Mouse (Mus musculus) MEL (cell line): ENCODE measurements at regions not wholly inside any gene's neighbourhood (a gene's known extent, or its start where the extent isn't known, plus 50 kb on each side); places are given as distances from the start of the nearest gene placed in this dataset.

Source experiments
- CTCF ChIP-seq, 3 experiments: IDR thresholded peaks in 2 of 3; conservative IDR thresholded peaks in 1 of 3; 2 replicates each; pipeline ENCODE4 v1.5.1; 2011 to 2012; ENCODE audit warnings: low read length in 3 of 3, low read depth in 2 of 3, mild to moderate bottlenecking in 2 of 3, improper control_type of control experiment in 1 of 3, inconsistent platforms in 1 of 3, mixed read lengths in 1 of 3, moderate library complexity in 1 of 3; ENCODE audit not compliant: control insufficient read depth in 1 of 3, insufficient read depth in 1 of 3, poor library complexity in 1 of 3, severe bottlenecking in 1 of 3
- EP300 ChIP-seq, 2 experiments: IDR thresholded peaks; 2 replicates each; pipeline ENCODE4 v1.6.1; 2011; ENCODE audit warnings: improper control_type of control experiment in 2 of 2, low read length in 2 of 2, low read depth in 1 of 2, mild to moderate bottlenecking in 1 of 2
- GATA1 ChIP-seq: IDR thresholded peaks from 2 replicates; pipeline ENCODE4 v1.6.1; 2011; ENCODE audit warnings: low read depth, low read length, improper control_type of control experiment
- MAZ ChIP-seq: IDR thresholded peaks from 2 replicates; pipeline ENCODE4 v1.6.1; 2012; ENCODE audit warnings: low read depth, mild to moderate bottlenecking, inconsistent platforms, low read length, improper control_type of control experiment
- MYB ChIP-seq: IDR thresholded peaks from 2 replicates; pipeline ENCODE4 v1.6.1; 2011; ENCODE audit warnings: mild to moderate bottlenecking, low read depth, low read length, improper control_type of control experiment
- NRF1 ChIP-seq: IDR thresholded peaks from 2 replicates; pipeline ENCODE4 v1.6.1; 2014; ENCODE audit warnings: low read depth, mild to moderate bottlenecking, inconsistent platforms, low read length, improper control_type of control experiment, moderate library complexity; ENCODE audit not compliant: poor library complexity, insufficient read depth, severe bottlenecking
- POLR2A ChIP-seq, 2 experiments: IDR thresholded peaks; 2 replicates each; pipeline ENCODE4 v1.6.1; 2011 to 2012; ENCODE audit warnings: low read length in 2 of 2, mild to moderate bottlenecking in 2 of 2, control low read depth in 1 of 2, improper control_type of control experiment in 1 of 2, low read depth in 1 of 2, moderate library complexity in 1 of 2; ENCODE audit not compliant: control insufficient read depth in 1 of 2, insufficient read depth in 1 of 2, poor library complexity in 1 of 2
- TCF12 ChIP-seq: IDR thresholded peaks from 2 replicates; pipeline ENCODE4 v1.6.1; 2014; ENCODE audit warnings: low read depth, mild to moderate bottlenecking, inconsistent platforms, low read length, improper control_type of control experiment, moderate library complexity

GRCm38 (mm10) chr5:50130202-50130601 is 71.4 kb upstream of the Adgra3 start:
- TF ChIP-seq CTCF (IDR thresholded peaks at IDR 0.05 in 2 of 3, conservative IDR thresholded peaks at IDR 0.05 in 1 of 3; ENCODE audit: control insufficient read depth in 1 of 3, insufficient read depth in 1 of 3, low read depth in 2 of 3, low read length in 3 of 3, poor library complexity in 1 of 3, severe bottlenecking in 1 of 3) (no peak), GATA1 (no peak), EP300 (IDR thresholded peaks at IDR 0.05; ENCODE audit: low read depth in 1 of 2, low read length in 2 of 2) (no peak), POLR2A (IDR thresholded peaks at IDR 0.05; ENCODE audit: control insufficient read depth in 1 of 2, insufficient read depth in 1 of 2, low read depth in 1 of 2, low read length in 2 of 2, poor library complexity in 1 of 2) (no peak), TCF12 (no peak), NRF1 (no peak), MAZ (no peak), MYB (no peak)
